Mouse (Mus musculus) hematopoietic stem cell, adult 5-6 weeks (primary cell): Measurements from ENCODE around the gene Crym. TPM values are rescaled to one million over a fixed set of nuclear protein-coding genes. Genes with fewer than 3 reads are reported as not detected.

Experiments
- ATAC-seq, 2 experiments: fragments of 125-278 bp in 1 of 2; replicated peaks in 1 of 2; 2 replicates each; pipeline ENCODE4 v1.8.0; 2016 to 2017; ENCODE audit warnings: inconsistent platforms in 2 of 2, mild to moderate bottlenecking in 2 of 2, moderate number of reproducible peaks in 2 of 2, low read depth in 1 of 2, moderate TSS enrichment in 1 of 2; ENCODE audit not compliant: low FRiP score in 2 of 2, poor library complexity in 2 of 2, severe bottlenecking in 2 of 2, insufficient read depth in 1 of 2, low TSS enrichment in 1 of 2
- total RNA-seq: library from RNA; stranded (forward); fragments of 172-1452, 232-1000 nt; gene quantifications from 2 replicates; pipeline ENCODE4 v1.2.3, GENCODE M21; 2017

The Crym gene
- total RNA-seq: not detected in 2 replicates

- no peak for ATAC-seq
These were observed at the start of gene Crym for GRCm38 (mm10) chr7:120201771-120202170. Gene Crym, minus strand, starts transcription at chr7:120202111.

- no peak for ATAC-seq
These were observed 39.2 kb upstream of the Crym start for GRCm38 (mm10) chr7:120241092-120241491.

- ATAC-seq: no peak
These were observed 26.6 kb upstream of the Crym start for GRCm38 (mm10) chr7:120228541-120228940.

GRCm38 (mm10) chr7:120205989-120206388 is 4.1 kb upstream of the Crym start:
- no peak for ATAC-seq

- peak; percentile 32 to 52; a peak in 3 of 4 replicates for ATAC-seq
These were observed 1.9 kb upstream of the Crym start, which contains the start of gene Abca14 for GRCm38 (mm10) chr7:120203789-120204188. Gene Abca14, plus strand, starts transcription at chr7:120203961.

- no peak for ATAC-seq
These were observed 623 bp downstream of the Crym start for GRCm38 (mm10) chr7:120201231-120201744.

- ATAC-seq: no peak
These were observed 6.7 kb downstream of the Crym start for GRCm38 (mm10) chr7:120195207-120195606.

GRCm38 (mm10) chr7:120192816-120193215 is 9.1 kb downstream of the Crym start:
- no peak for ATAC-seq

GRCm38 (mm10) chr7:120192207-120192606 is 9.7 kb downstream of the Crym start:
- no peak for ATAC-seq

- ATAC-seq: no peak
These were observed 11.7 kb downstream of the Crym start for GRCm38 (mm10) chr7:120190150-120190665.

- no peak for ATAC-seq
These were observed 12.4 kb downstream of the Crym start for GRCm38 (mm10) chr7:120189369-120190149.

- ATAC-seq: no peak
These were observed 13.0 kb downstream of the Crym start for GRCm38 (mm10) chr7:120188946-120189345.

GRCm38 (mm10) chr7:120182891-120183290 is 19.0 kb downstream of the Crym start:
- no peak for ATAC-seq

GRCm38 (mm10) chr7:120181401-120182230 is 20.3 kb downstream of the Crym start:
- no peak for ATAC-seq

GRCm38 (mm10) chr7:120180547-120180946 is 21.4 kb downstream of the Crym start:
- ATAC-seq: no peak

GRCm38 (mm10) chr7:120178935-120179334 is 23.0 kb downstream of the Crym start:
- ATAC-seq: no peak

- no peak for ATAC-seq
These were observed 24.3 kb downstream of the Crym start for GRCm38 (mm10) chr7:120177611-120178010.
